Mouse (Mus musculus) intestine, embryonic 14.5 days (tissue): ENCODE results near the gene Polr1c. TPM values are rescaled to one million over a fixed set of nuclear protein-coding genes. Genes with fewer than 3 reads are reported as not detected.

Experiments
- ATAC-seq: fragments of 200-750 bp; cut with Nextera tagmentation; replicated peaks from 2 replicates; pipeline ENCODE4 v1.8.0; 2017; ENCODE audit warnings: low read depth, moderate number of reproducible peaks, moderate TSS enrichment, moderate library complexity; ENCODE audit not compliant: low FRiP score, low TSS enrichment
- DNase-seq: peaks from one replicate; pipeline ENCODE4 v3.0.0-alpha.2; 2018; ENCODE audit warnings: low spot score
- H3K27ac ChIP-seq: fragments of 300-500 bp; sonication (generic); 2 replicates; pipeline ENCODE4 v1.5.1; 2014; ENCODE audit warnings: low read depth, mild to moderate bottlenecking, control low read depth
- H3K27me3 ChIP-seq: fragments of 300-500 bp; sonication (generic); replicated peaks from 2 replicates; pipeline ENCODE4 v1.6.1; 2014; ENCODE audit warnings: low read length, control low read depth; ENCODE audit not compliant: control insufficient read depth, insufficient read depth
- H3K36me3 ChIP-seq: fragments of 300-500 bp; sonication (generic); 2 replicates; pipeline ENCODE4 v1.6.1; 2014; ENCODE audit warnings: low read length, control low read depth; ENCODE audit not compliant: control insufficient read depth, insufficient read depth
- H3K4me1 ChIP-seq: fragments of 300-500 bp; sonication (generic); replicated peaks from 2 replicates; pipeline ENCODE4 v1.6.1; 2014; ENCODE audit warnings: low read length, control low read depth, mixed read lengths; ENCODE audit not compliant: control insufficient read depth, insufficient read depth
- H3K4me2 ChIP-seq: fragments of 300-500 bp; sonication (generic); 2 replicates; pipeline ENCODE4 v1.6.1; 2014; ENCODE audit warnings: low read length
- H3K4me3 ChIP-seq: fragments of 300-500 bp; sonication (generic); 2 replicates; pipeline ENCODE4 v1.5.1; 2014; ENCODE audit warnings: low read depth, low read length, control low read depth, mixed read lengths
- H3K9ac ChIP-seq: fragments of 300-500 bp; sonication (generic); 2 replicates; pipeline ENCODE4 v1.6.1; 2014; ENCODE audit warnings: mild to moderate bottlenecking, low read length
- H3K9me3 ChIP-seq: fragments of 300-500 bp; sonication (generic); 2 replicates; pipeline ENCODE4 v1.6.1; 2016; ENCODE audit warnings: low read length, control low read depth; ENCODE audit not compliant: control insufficient read depth
- WGBS: fragments of 180-500 bp; shearing (Covaris S2); extraction: QIAGEN DNeasy Blood & Tissue Kit; methylation state at CpG from one replicate; pipeline ENCODE4 v1.1.7; 2014; 5-methylcytosine and 5-hydroxymethylcytosine counted together
- microRNA counts: library from miRNA; unstranded; fragments of <30 nt; microRNA quantifications from one replicate; lab custom pipeline; 2016
- microRNA-seq: library from miRNA; unstranded; fragments of <30 nt; microRNA quantifications from one replicate; pipeline ENCODE4, GENCODE M21; 2016
- polyA plus RNA-seq: library from polyadenylated mRNA; unstranded; fragments of >200 nt; fragmentation: Nextera tagmentation; extraction: Ambion mirVana; gene quantifications from 2 replicates; pipeline ENCODE4 v1.2.1, GENCODE M21; 2014

The Polr1c gene
- polyA plus RNA-seq, 1 experiment from 2014 or later, result 93.7 TPM

- DNase-seq (no peak), ATAC-seq (no peak)
- Histone ChIP-seq H3K27ac (no peak overlapping the region), H3K4me2 (no peak overlapping the region), H3K9me3 (no peaks in the 10 kb centered on the region), H3K27me3 (no peaks in the 10 kb centered on the region), H3K36me3 (peaks cover 99% of the 10 kb centered on the region), H3K4me3 (no peak overlapping the region), H3K9ac (no peak overlapping the region), H3K4me1 (no peaks in the 10 kb centered on the region)
- WGBS, result 94% methylated on average over 3 of the region's 3 CpGs
Observed at GRCm38 (mm10) chr17:46221601-46222000, 26.3 kb downstream of the Polr1c start.

GRCm38 (mm10) chr17:46210550-46210949, 37.3 kb downstream of the Polr1c start:
- ATAC-seq (no peak), DNase-seq (no peak)
- H3K36me3 ChIP-seq, result peaks cover 92% of the 10 kb centered on the region

DNA sequence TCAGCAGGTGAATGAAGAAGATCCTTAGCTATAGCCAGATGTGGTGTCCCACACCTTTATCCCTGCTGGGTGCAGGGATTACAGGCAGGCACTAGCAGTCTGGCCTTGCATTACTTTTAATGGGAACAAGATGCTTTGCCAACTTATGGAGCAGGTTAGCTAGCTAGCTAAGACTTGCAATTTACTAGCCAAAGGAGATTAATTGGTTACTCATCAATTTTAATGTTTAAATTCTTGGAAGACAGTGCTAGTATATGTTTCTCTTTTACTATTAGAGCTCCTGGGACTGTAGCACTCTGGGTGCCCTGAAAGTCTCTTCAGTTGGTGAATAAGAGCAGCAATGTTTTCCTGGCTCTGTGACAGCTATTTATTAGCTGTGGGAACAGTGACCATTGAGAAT, 41.2 kb downstream of the Polr1c start:
- ATAC-seq, result no peak
- H3K36me3 ChIP-seq, result peaks cover 65% of the 10 kb centered on the region
- DNase-seq, result no peak

More at GRCm38 (mm10) chr17:46210550-46210949, 37.3 kb downstream of the Polr1c start:
- Histone ChIP-seq H3K4me2 (no peak overlapping the region), H3K4me1 (no peaks in the 10 kb centered on the region), H3K27me3 (no peaks in the 10 kb centered on the region), H3K9ac (no peak overlapping the region), H3K27ac (no peak overlapping the region), H3K9me3 (no peaks in the 10 kb centered on the region), H3K4me3 (no peak overlapping the region)
- 91% methylated on average over 3 of the region's 3 CpGs for WGBS

DNA sequence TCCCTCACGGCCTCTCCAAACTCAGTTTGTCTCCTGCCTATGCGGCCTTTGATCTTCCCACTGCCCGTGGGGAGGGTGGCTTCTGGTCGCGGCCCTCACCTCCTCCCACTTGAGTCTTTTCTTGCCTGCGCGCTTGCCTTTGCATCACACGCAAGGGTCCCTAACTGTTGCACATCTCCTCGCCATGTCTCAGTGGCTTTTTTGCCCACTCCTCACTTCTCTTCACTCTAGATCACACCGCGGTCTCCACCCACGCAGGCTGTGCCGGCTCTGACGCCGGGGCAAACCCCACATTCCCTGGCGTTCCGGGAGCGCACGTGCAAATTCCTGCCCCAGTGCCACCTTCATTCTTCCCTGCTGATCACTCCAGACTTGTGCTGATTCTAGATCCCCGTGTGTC, 44.8 kb downstream of the Polr1c start:
- no peak for DNase-seq
- peaks cover 42% of the 10 kb centered on the region for H3K36me3 ChIP-seq
- peak overlapping the region; percentile 39 for H3K27ac ChIP-seq
- H3K27me3 ChIP-seq, result no peaks in the 10 kb centered on the region
- H3K9me3 ChIP-seq, result no peaks in the 10 kb centered on the region
- H3K4me2 ChIP-seq, result peak overlapping the region; percentile 97
- peak overlapping the region; percentile 58 for H3K9ac ChIP-seq
- peak; percentile 47 for ATAC-seq
- WGBS, result under 1% methylated on average over 20 of the region's 20 CpGs
- peaks cover 22% of the 10 kb centered on the region for H3K4me1 ChIP-seq
- H3K4me3 ChIP-seq, result peak overlapping the region; percentile 98

More for the DNA sequence above, 41.2 kb downstream of the Polr1c start:
- H3K27ac ChIP-seq, result no peak overlapping the region
- no peaks in the 10 kb centered on the region for H3K9me3 ChIP-seq
- H3K9ac ChIP-seq, result no peak overlapping the region
- peaks cover 13% of the 10 kb centered on the region for H3K4me1 ChIP-seq
- H3K27me3 ChIP-seq, result no peaks in the 10 kb centered on the region
- H3K4me2 ChIP-seq, result no peak overlapping the region
- no peak overlapping the region for H3K4me3 ChIP-seq

DNA sequence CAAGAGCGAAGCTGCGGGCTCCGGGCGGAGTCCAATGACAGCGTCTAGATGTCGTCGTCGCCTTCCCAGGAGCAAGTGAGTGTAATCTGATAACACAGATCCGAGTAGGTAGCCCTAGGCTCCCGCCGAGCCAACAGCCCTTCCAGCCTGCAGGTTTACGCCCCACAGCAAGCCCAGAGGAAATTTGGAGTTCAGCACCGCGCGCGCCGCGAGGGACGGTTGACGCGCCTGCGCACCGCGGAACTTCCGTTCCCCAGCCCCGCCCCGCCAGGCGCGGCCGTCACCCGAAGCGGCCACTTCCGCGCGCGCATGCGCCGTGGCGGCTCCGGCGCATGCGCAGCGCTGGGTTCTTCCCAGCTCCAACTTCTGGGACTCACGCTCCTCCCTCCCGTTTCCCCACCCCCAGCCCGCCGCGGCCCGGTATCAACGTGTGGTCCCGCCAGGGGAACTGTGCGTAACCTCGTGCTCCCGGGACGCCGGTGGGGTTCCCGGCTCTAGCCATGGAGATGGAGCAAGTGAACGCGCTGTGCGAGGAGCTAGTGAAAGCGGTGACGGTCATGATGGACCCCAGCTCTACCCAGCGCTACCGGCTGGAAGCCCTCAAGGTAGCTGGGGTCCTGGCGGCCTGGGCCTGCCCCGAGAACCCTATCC, 45.3 kb downstream of the Polr1c start, which contains the start of the genes Polh and Xpo5:
Gene Polh, minus strand, starts transcription at position 225 of the 651 bp plus-strand sequence.
Gene Xpo5, plus strand, starts transcription at position 362 of the 651 bp plus-strand sequence.
- Histone ChIP-seq H3K4me1 (peaks cover 22% of the 10 kb centered on the region), H3K36me3 (peaks cover 42% of the 10 kb centered on the region), H3K9me3 (no peaks in the 10 kb centered on the region), H3K27me3 (no peaks in the 10 kb centered on the region), H3K9ac (peak within 1 kb of the TSS; percentile 73), H3K4me2 (peak within 1 kb of the TSS; percentile 97), H3K27ac (peak within 1 kb of the TSS; percentile 71), H3K4me3 (peak within 1 kb of the TSS; percentile 98)
- peak; percentile 93 for ATAC-seq
- peak; percentile 94 for DNase-seq
- under 1% methylated on average over 66 of the region's 66 CpGs for WGBS

DNA sequence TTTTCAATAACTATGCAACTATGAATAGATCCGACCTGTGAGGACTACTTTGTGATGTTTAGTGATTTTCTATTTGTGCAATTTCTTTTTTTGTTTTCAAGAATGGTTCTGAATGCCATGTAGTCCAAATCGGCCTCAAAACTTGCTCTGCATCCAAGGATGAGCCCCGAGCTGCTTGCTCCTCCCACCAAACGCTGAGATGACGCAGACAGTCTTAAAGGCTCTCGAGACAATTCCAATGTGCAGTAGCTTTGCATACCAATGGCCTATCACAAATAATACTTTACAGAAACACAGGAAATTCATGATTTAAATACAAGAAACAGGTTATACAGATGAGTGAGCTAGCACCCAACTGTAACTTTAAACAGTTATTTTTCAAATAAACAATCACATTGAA, 46.7 kb downstream of the Polr1c start:
- H3K9me3 ChIP-seq, result no peaks in the 10 kb centered on the region
- peaks cover 42% of the 10 kb centered on the region for H3K36me3 ChIP-seq
- peaks cover 22% of the 10 kb centered on the region for H3K4me1 ChIP-seq
- 50% methylated on average over 6 of the region's 6 CpGs for WGBS
- no peaks in the 10 kb centered on the region for H3K27me3 ChIP-seq
- DNase-seq, result no peak
- H3K9ac ChIP-seq, result peak overlapping the region; percentile 73
- no peak for ATAC-seq
- H3K27ac ChIP-seq, result no peak overlapping the region
- peak overlapping the region; percentile 87 for H3K4me2 ChIP-seq
- peak overlapping the region; percentile 98 for H3K4me3 ChIP-seq

MicroRNAs encoded within 50 kb of the gene (microRNA counts, 519-probe panel; counts per million panel counts)
- microRNA mmu-miR-693-3p (lab: Ali Mortazavi, UCI) (not detected), microRNA mmu-miR-693-5p (lab: Ali Mortazavi, UCI) (not detected)

Small RNAs within 50 kb of the gene (microRNA-seq; reads per million reads assigned to microRNA genes)
- gene Mir693, result 0.34 reads per million

Other genes with a start within 250 kb of the Polr1c start
- gene Vegfa, start 215.7 kb downstream of the Polr1c start, polyA plus RNA-seq, result 5.2 and 6.5 TPM in 2 replicates
- 144 and 150 TPM in 2 replicates for gene Mrps18a, start 137.1 kb downstream of the Polr1c start, polyA plus RNA-seq
- 11.7 and 14.6 TPM in 2 replicates for gene Rsph9, start 103.8 kb downstream of the Polr1c start, polyA plus RNA-seq
- gene Mad2l1bp, start 94.5 kb downstream of the Polr1c start, polyA plus RNA-seq, result 32.2 and 34.4 TPM in 2 replicates
- 29.9 and 30.7 TPM in 2 replicates for gene Gtpbp2, start 87.0 kb downstream of the Polr1c start, polyA plus RNA-seq
- 9.7 and 12.8 TPM in 2 replicates for gene Polh, start 45.4 kb downstream of the Polr1c start, polyA plus RNA-seq
- gene Xpo5, start 45.3 kb downstream of the Polr1c start, polyA plus RNA-seq, result 54.1 and 61.0 TPM in 2 replicates
- gene Yipf3, start within 50 bp of the Polr1c start, polyA plus RNA-seq, result 102 and 112 TPM in 2 replicates
- 0.55 and 0.65 TPM in 2 replicates for gene Lrrc73, start 5.5 kb upstream of the Polr1c start, polyA plus RNA-seq
- gene Tjap1, start 35.0 kb upstream of the Polr1c start, polyA plus RNA-seq, result 32.4 and 35.7 TPM in 2 replicates
- gene Dlk2, start 49.4 kb upstream of the Polr1c start, polyA plus RNA-seq, result 0.19 and 0.58 TPM in 2 replicates
- 5.4 and 5.6 TPM in 2 replicates for gene Abcc10, start 80.3 kb upstream of the Polr1c start, polyA plus RNA-seq
- 8.5 and 14.6 TPM in 2 replicates for gene Zfp318, start 135.7 kb upstream of the Polr1c start, polyA plus RNA-seq
- 0.57 and 0.67 TPM in 2 replicates for gene Crip3, start 180.9 kb upstream of the Polr1c start, polyA plus RNA-seq
- gene Slc22a7, start 190.4 kb upstream of the Polr1c start, polyA plus RNA-seq, result not detected in 2 replicates
- 0.32 and 0.39 TPM in 2 replicates for gene Ttbk1, start 239.6 kb upstream of the Polr1c start, polyA plus RNA-seq
- gene Dnph1, start 248.7 kb upstream of the Polr1c start, polyA plus RNA-seq, result 58.4 and 64.4 TPM in 2 replicates